Mouse (Mus musculus): ENCODE results near the gene Ly6g5b.

The Ly6g5b gene

GRCm38 (mm10) chr17:35080248-35080647 is 35.0 kb downstream of the Ly6g5b start:
- DNase-seq (ENCODE audit: low spot score in 2 of 2), result no peak

DNA sequence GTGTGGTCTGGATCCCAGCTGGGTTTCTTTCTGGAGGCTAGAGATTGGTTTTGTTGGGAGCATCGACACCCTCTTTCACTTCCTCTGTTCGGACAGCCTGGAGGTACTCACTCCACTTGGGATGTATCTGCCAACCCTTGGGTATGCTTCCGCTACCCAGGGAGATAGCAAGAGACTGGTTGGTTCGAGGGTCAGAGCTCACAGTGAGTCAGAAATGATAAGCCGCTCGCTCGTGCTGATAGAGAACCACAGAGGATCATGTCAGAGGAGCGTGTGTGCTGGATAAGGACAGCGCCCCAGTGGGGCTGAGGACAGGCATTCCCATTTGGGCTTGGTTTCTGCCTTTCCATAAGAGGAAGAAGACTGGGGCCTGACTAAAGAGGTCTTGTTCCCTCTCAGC is 35.5 kb downstream of the Ly6g5b start:
- no peak for DNase-seq (ENCODE audit: low spot score in 2 of 2)

- peak in 1 of 2 experiments; percentile 47 for DNase-seq (ENCODE audit: low spot score in 2 of 2)
Measured at GRCm38 (mm10) chr17:35077786-35078233, 37.4 kb downstream of the Ly6g5b start, which contains the start of gene Ly6g6d. TSS of gene Ly6g6d (minus strand) at chr17:35078065.

DNA sequence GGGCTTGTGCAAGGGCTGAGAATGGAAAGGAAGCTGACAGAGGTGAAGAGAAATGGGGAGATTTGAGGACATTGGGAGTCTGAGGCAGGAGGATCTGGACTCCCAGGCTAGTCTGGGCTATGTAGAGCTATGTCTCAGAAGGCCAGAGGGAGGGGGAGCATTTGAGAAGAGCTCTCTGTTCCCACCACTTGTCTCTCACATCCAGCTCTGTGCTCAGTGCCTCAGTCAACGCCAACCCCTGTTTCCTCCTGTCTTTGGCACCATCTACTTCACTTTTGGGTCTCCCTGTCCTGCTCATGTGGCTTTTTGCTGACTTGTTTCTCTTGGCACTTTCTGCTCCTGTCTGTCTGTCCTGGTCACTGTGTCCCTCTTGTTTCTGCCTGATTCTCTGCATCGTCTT is 37.9 kb downstream of the Ly6g5b start:
- DNase-seq (ENCODE audit: low spot score in 2 of 2), result no peak

GRCm38 (mm10) chr17:35076507-35077176 is 38.6 kb downstream of the Ly6g5b start, which contains the start of gene Ly6g6e:
TSS of gene Ly6g6e (plus strand) at chr17:35076902.
- DNase-seq (ENCODE audit: low spot score in 2 of 2), result no peak

GRCm38 (mm10) chr17:35074097-35074496 is 41.1 kb downstream of the Ly6g5b start:
- DNase-seq (ENCODE audit: low spot score in 2 of 2), result no peak

- DNase-seq (ENCODE audit: low spot score in 2 of 2), result no peak
Measured at GRCm38 (mm10) chr17:35071454-35071853, 43.8 kb downstream of the Ly6g5b start.

DNA sequence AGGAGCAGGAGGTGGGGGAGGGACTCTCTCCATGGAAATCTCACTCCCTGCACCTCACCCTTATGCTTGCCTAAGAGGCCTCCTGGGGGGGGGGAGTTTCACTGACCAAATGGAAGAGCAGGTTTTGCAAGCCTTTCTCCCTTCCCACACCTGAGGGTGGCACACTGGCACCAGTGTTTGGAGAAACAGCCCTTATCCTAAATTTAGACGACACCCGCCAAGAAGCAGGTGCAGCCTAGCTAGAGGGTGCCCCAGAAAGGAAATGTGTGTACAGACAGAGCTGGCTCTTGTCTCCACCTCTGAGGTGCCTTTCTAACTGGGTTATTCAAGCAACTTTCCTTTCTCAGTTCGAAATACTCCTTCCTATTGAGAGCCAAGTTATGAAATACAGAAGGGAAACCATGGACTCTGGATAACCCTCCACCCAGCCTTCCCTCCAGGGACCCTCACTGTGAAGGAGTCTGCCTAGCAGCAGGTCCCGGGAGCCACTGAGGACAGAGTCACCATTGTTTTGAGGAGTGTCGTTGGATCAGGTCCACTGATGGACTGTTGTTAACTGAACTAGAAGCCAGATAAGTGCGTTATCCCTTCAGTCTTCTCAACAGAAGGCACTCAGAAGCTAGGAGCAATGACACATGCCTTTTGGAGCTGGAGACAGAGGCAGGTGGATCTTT is 44.5 kb downstream of the Ly6g5b start:
- no peak for DNase-seq (ENCODE audit: low spot score in 2 of 2)

- no peak for DNase-seq (ENCODE audit: low spot score in 2 of 2)
Measured at GRCm38 (mm10) chr17:35068213-35068914, 46.9 kb downstream of the Ly6g5b start.

GRCm38 (mm10) chr17:35066084-35066483 is 49.1 kb downstream of the Ly6g5b start, which contains the start of gene Mpig6b:
TSS of gene Mpig6b (minus strand) at chr17:35066184.
- DNase-seq (ENCODE audit: low spot score in 2 of 2), result no peak

DNA sequence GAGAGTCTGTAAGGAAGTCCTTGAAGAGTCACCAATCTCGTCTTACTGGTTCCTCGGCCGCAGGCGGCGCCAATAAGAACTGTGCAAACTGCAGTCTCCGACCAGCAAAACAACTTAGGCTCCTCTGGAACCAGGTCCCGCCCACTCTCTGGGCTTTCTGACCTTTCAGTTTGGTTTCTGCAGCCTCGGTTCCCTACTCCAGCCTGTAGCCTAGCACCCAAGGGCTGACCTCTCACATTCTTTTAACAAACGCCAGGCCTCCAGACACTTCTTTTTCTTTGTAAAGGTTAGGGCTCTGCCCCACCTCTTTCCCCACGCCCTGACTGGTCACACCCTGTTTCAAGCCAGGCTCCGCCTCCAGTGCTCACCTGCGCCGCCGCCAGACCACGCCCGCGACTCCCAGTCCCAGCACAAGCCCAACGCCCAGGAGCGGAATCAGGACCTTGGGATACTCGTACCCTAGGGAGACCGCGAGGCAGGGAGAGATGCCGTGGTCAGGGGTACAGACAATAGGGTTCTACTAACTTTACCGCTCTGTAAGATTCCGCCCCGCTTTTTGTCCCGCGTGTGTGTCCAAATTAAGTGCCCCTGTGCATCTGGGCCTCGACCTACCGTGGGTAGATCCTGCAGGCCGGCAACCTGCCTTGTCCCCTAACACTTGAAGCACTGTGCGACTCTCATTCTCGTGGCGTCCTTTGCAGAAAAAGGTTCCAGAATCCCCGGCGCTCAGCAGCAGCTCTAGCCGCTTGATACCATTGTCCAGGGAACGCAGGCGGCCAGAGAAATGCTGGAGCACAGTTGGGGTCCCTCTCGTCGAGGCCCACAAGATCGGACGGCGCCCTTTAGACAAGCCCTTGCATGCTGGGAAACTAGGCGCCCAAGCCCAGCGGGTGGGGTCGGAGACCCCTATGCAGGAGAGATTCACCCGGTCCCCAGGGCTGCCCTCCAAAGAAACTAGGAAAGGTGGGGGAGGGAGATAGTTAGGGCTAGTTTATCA is 50.0 kb downstream of the Ly6g5b start, which contains the start of gene Ly6g6c:
Gene Ly6g6c (plus strand): TSS at position 438 of the 997 bp plus-strand sequence.
- peak in 1 of 2 experiments; percentile 65 for DNase-seq (ENCODE audit: low spot score in 2 of 2)

- DNase-seq (ENCODE audit: low spot score in 2 of 2), result no peak
Measured at GRCm38 (mm10) chr17:35064378-35064877, 50.8 kb downstream of the Ly6g5b start.
